Mouse (Mus musculus) layer of hippocampus, postnatal 25 days (tissue): Measurements from ENCODE around the gene Dlx4. TPM values are rescaled to one million over a fixed set of nuclear protein-coding genes. Genes with fewer than 3 reads are reported as not detected.

ENCODE experiments used
- DNase-seq, 2 experiments: peaks; one replicate each; pipeline ENCODE4 v3.0.0; 2022; ENCODE audit warnings: mixed read lengths in 2 of 2, low spot score in 1 of 2; ENCODE audit errors: extremely low spot score in 1 of 2
- total RNA-seq, 2 experiments: library from RNA; stranded (reverse); gene quantifications; 2 replicates each; pipeline ENCODE4 v1.2.3; 2021

Dlx4 gene
- total RNA-seq: not detected

DNA sequence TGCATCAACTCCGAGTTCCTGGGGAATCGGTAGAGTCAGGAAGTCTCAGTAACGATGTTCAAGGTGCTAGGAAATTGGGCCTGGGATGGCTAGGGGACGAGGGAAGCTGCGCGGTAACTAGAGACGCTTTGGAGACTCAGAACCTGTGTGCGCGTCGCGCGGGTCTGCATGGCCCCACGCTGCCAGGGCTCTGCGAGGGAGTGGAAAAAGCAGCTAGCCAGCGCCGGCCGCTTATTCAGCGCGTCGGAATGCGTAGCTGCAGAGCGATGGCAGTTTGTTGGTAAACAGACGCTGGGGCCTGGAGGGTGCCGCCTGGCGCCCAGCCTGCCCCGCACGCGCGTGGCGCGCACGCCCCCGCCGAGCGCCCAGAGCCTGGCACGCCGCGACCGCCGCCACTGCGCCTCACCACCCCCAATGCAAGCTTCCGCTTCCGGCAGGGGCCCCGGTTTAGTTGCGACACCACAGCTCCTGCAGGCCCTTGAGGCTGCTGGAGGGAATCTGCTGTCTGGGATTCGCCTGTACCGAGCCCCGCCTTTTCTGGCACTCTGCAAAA is at the start of gene Dlx4:
Gene Dlx4 (minus strand): TSS at position 413 of the 553 bp plus-strand sequence.
- DNase-seq: no peak

DNA sequence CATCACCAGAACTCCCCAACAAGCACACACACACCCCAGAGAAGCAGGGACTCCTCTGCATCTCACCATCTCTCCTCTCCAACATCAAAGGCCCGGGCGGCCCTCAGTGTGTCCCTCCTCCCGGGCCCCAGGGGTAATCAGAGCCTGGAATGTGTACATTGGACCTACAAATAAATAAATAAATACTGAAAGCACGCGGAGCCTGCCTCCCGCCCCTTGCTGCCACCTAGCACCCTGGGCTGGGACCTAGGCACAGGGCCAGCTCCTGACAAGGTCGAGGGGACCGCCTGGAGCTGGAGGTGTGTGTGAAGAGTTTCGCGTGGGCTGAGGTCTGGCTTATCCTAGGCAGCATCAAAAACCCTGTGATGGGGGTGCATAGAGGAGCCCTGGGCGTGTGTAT is 43.8 kb upstream of the Dlx4 start:
- DNase-seq: no peak

DNA sequence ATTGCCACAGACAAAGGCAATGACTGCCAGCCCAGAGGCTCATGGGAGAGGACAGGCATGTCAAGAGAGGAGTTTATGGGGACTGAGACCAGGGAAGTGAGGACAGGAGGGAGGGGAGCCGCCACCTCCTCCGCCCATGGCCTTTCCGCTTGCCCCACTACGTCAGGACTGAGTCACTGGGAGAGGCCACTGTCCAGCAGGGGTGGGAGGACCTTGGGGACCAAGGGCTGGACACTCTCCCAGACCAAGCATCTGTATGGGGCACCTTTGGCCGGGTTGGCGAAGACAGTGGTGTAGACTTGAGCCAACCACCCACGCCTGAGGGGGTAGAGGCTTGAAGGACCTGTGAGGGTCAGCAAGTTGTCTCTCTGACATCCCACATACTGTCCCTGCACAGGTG is 40.8 kb upstream of the Dlx4 start:
- DNase-seq: no peak

DNA sequence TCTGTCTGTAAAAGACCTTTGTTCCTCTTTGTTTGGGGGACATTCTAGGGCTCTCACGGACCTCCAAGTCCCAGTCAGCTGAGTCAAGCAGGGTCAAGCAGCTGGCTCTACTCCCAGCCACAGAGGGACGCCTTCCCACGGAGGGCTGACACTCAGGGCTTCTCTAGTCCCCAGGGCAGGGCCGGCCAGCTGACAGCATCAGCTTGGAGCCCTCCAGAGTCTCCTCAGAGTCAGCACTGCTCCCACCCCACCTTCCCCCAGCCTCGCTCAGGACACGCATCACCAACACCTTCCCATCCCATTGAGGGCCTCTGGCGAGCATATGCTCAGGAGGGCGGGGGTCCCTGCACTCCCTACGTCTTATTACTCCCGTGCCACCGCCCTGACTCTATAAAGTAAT is 39.6 kb upstream of the Dlx4 start:
- DNase-seq: no peak

DNA sequence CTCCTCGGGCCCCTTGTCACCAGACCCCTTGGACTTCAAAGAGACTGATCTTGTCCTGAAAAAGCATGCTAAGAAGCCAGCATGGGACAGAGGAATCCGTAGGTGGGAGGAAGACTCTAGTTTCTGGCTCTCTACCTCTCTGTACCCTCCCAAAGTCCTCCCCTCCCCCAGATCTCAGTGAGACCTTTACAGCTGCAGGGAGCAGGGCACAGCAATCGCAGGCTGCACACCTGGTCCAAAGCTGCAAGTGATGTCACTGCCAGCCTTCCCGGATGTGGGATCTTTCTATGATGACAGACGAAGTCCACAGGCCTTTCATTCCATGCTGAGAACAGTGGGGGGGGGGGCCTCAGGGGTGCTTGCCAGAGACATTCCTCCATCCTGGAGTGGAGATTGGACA is 38.5 kb upstream of the Dlx4 start:
- no peak for DNase-seq

DNA sequence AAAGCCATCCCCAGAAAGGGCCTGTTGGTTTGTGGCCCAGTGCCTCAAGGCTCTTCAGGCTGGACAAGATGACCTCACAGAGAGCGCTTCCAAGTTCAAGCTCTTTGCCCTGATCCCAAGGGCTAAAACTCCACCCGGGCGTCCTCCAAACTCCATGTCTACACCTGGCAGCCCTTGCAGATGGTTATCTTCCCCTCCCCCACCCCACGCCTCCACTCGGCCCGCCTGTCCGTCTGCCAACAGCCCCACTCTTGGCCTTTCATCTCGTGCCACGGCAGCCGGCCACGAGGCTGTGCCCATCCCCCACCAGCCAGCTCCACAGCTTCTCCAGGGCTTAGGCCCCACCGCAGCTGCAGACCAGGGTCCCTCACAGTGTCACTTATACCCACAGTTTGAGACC is 33.2 kb upstream of the Dlx4 start:
- DNase-seq: no peak

DNA sequence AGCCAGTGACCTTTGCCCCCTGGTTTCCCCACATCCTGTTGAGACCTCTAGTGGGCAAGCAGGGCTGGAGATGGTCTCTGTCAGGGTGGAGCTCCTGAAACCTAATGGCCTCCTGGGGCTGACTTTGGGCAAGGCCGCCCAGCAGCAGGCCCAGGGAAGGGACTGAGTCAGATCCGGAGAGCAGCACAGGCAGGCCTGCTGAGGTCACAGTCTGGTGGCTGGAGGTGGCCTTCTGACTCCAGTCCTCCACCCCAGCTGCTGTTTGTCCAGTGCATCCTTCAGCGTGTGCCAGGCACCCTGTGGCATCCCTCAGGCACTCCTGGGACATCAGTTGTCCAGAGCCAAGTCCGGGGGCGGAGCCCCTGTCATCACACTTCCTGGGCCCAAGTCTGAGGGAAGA is 19.8 kb upstream of the Dlx4 start:
- DNase-seq: no peak

DNA sequence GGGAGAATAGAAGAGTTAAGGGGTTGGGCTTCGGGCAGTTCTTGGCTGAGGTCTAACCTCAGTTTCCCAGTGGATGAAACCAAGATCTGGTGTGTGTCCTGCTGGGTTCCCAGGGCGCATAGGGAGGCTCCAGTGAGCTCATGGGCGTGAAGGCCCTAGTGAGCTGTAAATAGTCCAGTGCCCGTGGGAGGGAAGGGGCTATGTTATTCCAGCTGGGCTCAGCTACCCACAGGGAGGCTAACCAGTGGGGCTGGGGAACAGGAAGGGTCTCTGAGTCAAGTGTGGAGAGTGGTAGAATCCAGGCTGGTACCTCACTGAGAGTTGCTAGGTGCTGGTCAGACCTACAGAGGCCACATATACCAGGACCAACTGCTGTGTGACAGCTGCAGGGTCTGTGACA is 15.6 kb upstream of the Dlx4 start:
- DNase-seq: no peak

DNA sequence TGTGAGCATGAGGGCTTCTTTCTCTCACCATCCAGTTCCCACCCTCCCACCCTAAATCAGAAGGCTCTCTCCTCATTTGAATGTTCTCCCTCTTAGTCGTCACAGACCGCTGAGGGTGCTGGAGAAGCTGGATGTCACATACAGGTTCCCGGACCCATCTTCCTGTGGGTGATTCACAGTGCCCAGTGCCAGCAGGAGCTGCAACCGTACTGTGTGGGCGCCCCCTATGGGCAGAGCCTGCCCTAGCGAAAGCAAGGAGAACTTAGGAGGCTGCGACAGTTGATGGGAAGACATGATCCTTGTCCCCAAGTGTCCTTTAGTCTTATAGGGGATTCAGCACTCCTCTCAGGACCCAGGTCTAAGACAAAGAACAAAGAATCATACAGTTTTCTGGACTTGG is 14.6 kb upstream of the Dlx4 start:
- peak in 1 of 2 experiments; percentile 16 for DNase-seq

DNA sequence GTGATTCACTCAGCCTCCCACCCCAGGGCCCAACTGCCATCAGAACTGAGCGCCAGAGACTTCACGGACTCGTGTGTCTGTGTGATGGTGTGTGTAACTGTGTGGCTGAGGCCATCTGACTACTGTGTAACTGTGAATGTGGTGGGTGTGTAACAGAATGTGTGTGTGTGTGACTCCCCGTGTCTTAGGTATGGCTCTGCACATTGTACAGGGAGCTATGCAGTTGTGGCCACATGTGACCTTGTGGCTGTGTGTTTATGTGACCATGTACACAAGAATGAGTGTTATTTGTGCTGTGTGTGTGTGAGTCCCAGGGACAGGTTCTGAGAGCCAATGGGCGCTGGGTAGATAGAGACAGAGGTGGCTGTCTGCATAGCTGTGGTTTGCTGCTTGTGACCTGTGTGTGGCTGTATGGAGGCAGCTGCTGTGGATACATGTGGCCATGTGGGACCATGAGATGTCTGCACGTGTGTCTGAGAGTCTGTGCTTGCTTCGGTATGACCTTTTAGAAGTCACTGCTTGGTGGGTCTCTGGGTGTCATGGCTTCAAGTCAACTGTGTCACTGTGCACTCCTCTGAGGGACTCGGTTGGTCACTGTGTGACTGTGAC is 13.8 kb upstream of the Dlx4 start:
- DNase-seq: no peak

DNA sequence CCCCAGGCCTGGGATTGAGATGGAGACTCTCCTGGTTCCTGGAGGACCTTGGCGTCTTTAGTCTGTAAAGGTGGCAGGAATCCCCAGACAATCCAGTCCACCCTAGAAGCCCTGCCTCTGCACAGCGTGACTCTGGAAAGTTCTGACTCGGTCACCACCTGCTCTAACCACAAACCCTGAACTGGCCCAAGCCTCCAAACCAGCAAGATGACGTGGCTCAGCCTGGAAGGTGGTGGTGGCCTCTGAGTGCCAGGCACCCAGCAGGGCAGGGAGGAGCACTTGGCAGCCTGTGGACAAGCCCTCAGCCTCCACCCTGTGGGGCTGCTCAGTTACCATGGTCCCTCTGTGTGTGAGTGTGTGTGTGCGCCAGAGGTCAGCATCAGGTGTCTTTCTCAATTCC is 11.8 kb upstream of the Dlx4 start:
- no peak for DNase-seq

DNA sequence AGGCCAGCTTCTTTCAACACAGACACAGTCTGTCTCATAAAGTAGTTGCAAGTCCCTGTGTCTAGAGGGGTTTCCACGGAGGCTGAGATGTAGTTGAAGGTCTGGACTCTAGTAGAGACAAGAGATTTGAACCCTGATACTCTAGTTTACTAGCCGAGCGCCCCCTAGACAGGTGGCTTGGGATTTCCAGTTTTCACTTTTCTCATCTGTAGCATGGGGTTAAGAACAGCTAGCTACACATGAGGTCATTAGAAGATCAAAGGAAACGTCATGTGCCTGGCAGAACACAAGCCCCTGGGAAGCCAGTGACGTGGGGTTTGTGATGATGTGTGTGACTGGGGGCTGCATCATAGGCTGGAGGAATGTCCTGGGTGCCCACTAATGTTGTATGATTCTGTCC is 11.3 kb upstream of the Dlx4 start:
- no peak for DNase-seq

DNA sequence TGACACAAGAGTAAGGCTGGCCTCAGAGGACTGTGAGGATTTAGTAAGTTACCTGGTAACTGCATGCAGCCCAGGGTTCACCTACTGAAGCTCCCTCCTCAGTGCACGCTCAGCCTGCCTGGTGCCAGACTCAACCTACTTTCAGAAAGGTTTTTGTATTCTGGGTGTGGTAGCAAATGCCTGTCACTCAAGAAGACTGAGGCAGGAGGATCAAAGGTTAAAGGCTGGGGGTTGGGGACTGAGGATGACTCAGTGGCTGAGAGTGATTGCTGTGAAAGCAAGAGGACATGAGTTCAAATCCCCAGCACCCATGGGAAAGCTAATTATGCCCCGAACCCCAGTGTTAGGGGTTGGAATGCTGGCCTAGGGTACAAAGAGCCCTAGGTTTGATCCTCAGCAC is 9.4 kb upstream of the Dlx4 start:
- DNase-seq: no peak

DNA sequence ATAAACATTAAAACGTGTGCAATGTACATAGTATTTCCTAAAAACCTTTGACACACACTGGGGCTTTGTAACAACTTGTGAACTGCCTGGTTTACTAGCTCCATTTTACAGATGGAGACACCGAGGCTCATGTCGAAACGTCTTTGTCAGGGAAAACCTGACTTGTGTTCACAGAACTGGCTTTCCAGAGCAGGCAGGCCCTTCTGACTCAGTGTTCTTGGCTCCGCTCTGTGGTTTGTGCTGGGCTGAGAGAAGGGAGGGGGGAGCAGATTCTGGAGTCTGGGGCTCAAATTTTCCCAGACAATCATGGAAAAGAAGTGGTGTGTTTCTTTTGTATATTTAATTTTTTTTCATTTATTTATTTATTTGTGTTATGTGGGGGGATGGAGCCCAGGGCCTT is 7.6 kb upstream of the Dlx4 start:
- no peak for DNase-seq

DNA sequence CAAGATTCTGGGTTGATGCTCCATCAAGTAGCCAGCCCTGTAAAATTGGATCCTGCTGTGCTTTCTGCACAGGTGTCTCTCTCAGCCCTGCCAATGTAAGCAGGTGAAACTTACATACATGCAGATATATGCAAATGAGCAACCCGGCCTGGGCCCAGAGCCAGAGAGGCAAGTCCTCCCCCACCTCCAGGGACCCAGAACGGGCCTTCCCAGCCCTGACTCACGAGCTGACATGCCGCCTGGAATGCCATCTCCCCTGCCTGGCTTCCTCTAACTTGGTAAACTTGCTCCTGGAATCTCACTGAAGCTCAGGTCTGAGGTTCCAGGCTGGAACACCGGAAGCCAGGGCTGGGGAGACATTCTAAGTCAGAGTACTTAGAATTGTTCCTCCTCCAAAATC is 7.1 kb upstream of the Dlx4 start:
- no peak for DNase-seq

DNA sequence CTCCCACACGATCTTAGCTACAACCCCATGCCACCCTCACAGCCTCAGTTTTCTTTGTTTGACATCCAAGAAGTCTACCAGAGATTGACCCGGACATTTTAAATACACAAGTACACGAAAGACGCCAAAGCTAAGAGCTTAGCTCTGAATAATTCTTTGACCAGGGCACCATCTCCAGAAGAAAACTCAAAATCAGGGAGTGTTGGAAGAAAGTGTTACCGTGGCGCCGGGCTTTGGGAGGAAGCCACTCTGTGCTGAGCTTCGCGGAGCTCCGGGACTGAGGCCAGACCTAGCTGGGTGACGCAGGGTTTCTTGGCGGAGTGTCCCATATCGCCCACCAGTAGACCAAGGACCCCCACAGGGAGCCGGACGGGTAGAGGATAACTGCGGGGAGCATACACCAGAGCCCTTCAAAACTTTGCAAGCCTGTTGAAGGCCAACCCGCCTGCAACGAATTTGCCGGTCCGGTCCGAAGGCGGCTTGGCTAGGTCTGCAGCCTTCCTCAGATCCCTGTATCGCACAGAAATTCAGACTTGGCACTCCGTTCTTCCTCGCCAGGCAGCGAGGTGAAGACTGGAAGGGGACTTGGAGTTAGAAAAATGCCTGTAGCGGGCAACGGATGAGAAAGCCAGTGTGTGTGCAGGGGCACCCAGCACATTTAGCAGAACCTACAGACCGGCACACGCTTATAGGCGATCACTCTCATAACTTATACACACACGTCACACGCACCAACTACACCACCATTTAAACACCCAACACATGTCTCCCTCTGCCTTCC is 4.4 kb upstream of the Dlx4 start:
- no peak for DNase-seq

DNA sequence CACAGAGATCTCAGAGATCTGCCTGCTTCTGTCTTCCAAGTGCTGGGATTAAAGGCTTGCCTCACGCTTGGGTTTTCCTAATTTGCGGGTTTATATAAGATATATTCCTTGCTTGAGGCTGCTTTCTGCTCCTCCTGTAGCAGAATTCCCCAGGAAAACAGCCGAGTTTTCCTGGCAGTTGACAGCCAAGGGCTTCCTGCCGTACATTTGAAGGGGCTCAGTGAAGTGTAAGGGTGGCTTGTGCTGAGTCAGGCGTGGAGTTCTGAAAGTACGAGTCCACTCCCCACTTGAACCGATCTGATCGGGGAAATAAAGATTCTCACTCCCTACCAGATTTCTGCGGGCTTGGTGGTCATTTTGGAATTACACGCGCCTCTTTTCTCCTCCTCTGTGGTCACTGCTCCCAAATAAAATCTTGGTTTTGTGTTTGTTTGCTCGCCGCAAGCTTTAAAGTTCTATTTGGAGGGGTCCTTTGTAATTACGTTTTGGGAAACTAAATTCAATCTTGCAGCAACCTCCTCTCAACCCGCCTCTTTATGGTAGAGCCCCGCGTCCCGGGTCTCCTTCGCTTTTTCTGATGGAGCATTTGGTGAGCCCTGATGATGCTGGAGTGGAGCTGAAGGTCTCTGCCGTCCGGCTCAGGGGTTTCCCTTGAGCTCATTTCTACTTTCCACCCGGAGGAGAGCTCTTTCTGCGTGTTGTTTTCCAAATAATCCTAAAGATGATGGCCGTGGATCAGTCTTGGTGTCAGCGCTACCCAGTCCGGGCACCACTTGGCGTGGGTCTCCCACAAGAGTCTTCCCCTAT is 3.6 kb upstream of the Dlx4 start:
- DNase-seq: no peak

DNA sequence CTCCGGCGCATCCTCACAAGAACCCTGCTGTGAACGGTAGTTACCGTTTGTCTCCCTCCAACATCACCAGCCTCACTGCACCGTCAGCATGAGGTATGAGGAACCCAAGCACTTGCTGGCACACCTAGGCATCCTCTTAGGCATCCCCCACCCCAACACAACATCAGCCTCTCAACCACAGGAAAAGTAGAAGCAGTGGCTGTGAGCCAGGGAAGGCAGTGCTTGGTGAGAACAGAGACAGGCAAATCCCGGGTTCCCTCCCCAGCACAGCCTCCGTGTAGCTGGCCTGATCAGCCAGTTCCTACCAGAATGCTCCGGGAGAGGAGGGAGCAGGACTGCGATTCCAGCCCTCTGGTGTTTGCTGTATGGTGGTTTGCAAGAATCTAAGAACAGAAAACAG is 2.7 kb upstream of the Dlx4 start:
- DNase-seq: no peak

DNA sequence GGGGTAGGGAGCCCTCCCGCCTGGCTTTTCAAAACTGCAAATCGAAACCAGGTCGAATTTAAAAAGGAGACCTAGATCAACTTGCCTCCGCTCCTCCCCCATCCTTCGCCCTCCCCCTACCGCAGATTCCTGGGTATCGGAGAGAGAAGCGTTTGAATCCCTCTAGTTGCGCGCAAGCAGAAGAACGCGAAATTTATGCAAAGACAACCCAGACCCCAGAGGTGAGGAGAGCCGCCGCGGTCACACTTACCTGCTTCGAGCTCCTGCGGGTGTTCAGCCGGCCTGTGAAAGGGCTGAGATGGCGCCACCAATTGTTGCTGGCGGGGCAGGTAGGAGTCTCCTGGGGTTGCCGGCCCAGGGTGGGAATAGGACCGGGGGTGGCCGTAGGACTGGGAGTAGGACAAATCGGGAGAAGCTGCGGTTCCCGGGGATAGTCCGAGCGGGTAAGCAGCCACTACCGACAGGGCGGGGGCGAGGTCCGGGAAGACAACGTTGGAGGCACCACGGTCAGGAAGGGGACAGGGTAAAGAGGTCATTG is 1.0 kb downstream of the Dlx4 start:
- DNase-seq: no peak

DNA sequence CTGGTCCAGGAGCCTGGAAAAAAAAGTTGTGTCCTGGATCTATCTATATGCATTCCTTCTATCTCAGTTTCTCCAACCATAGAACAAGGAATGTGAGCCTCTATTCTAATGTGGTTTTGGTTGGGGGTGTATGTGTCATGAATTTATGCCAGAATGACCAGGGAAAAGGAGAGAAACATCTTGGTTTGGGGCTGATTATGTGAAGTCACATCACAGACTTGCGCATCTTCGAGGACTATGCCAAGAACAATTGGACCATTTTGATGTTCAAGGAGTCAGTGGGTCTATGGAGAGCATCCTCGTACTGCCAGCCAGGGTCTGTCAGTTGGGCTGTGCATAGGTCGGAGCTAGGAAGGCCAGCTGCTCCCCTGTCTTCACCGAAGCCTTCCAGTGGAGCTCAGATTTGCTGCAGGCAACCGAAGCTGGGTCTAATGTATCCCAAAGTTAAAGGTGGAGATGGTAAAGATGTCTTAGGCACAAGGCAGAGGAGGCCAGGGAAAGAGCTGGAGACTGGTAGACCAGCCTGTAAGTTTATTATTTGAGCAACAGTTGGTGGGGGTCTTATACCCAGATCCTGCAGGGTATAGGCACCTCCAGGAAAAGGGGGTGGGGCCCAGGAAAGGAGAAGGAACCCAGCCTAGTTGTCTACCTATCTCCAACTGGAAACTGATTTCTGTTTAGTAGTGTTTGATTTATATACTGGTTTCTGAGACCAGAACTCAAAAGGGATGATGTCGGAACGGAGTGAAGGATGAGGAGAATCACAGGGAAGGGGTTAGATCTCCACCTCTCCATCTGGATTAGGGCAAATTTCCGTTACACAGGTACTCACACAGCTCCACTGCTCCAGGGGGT is 1.7 kb downstream of the Dlx4 start:
- DNase-seq: no peak
